8 mouse cellular contexts compared by ENCODE assay signal in the genomic region with DNA sequence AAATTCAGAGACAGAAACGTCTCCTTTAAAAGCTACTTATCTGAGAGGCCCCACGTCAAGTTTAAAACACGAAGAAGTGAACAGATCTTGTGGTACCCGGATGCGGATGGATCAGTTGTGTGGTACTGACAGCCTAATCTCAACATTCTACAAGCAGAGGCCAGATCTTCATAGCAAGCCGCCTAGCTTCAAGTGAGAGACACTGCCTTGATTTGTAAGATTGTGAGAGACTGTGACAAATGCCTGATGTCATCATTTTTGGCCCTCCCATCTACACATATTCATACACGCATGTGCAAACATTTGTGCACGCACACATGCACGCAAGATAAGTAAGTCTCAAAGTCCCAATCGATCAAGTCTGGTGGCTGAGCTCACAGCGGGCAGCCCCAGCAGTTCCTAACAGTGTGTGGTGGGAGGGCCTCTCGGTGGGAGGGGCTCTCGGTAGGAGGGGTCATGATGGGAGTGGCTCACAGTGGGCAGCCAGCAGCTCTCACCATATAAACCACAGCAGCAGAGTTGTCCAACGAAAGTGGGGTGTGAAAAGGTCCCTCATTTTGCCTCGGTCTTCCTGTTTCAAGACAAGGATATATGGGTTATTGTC. TPM values are rescaled to one million over a fixed set of nuclear protein-coding genes. Genes with fewer than 3 reads are reported as not detected.
DNase-seq lines count a peak whose midpoint lies in the region; ATAC-seq and TF ChIP-seq lines count a peak whose summit lies in the region.

No protein-coding gene starts in this region.

- WGBS in heart, embryonic 11.5 days (ENCODE audit: insufficient replicate concordance): 15% methylated on average over 15 of the region's 15 CpGs
- WGBS in embryonic facial prominence, embryonic 15.5 days: 21% methylated on average over 15 of the region's 15 CpGs

- no peaks in the 10 kb centered on the region for H3K27me3 ChIP-seq in heart, embryonic 11.5 days (ENCODE audit: control insufficient read depth, insufficient read depth, low read length)
- no peaks in the 10 kb centered on the region for H3K27me3 ChIP-seq in MEL (ENCODE audit: control insufficient read depth in 1 of 2, insufficient read depth in 2 of 2, low read length in 2 of 2)
- no peaks in the 10 kb centered on the region for H3K27me3 ChIP-seq in embryonic facial prominence, embryonic 15.5 days

- H3K4me1 ChIP-seq in heart, embryonic 11.5 days (ENCODE audit: control insufficient read depth, insufficient read depth, low read length): peaks cover 19% of the 10 kb centered on the region
- H3K4me1 ChIP-seq in MEL (ENCODE audit: control insufficient read depth in 1 of 2, insufficient read depth in 2 of 2, low read length in 2 of 2): no peaks in the 10 kb centered on the region
- no peaks in the 10 kb centered on the region for H3K4me1 ChIP-seq in embryonic facial prominence, embryonic 15.5 days

- TF ChIP-seq CTCF in MEL (IDR thresholded peaks at IDR 0.05 in 2 of 3, conservative IDR thresholded peaks at IDR 0.05 in 1 of 3; ENCODE audit: control insufficient read depth in 1 of 3, insufficient read depth in 1 of 3, low read depth in 2 of 3, low read length in 3 of 3, poor library complexity in 1 of 3, severe bottlenecking in 1 of 3): no peak

- H3K27ac ChIP-seq in heart, embryonic 11.5 days (ENCODE audit: low read depth, low read length): no peak overlapping the region; the same call in 1 of the 2 replicates
- no peak overlapping the region for H3K27ac ChIP-seq in MEL (ENCODE audit: control insufficient read depth, low read depth, low read length)
- H3K27ac ChIP-seq in embryonic facial prominence, embryonic 15.5 days (replicated peaks): no peak overlapping the region

- H3K36me3 ChIP-seq in heart, embryonic 11.5 days (ENCODE audit: control insufficient read depth, insufficient read depth, low read length): no peaks in the 10 kb centered on the region
- no peaks in the 10 kb centered on the region for H3K36me3 ChIP-seq in MEL (ENCODE audit: control insufficient read depth in 1 of 2, insufficient read depth in 2 of 2, low read length in 2 of 2)
- no peaks in the 10 kb centered on the region for H3K36me3 ChIP-seq in embryonic facial prominence, embryonic 15.5 days

- TF ChIP-seq EP300 in MEL (IDR thresholded peaks at IDR 0.05; ENCODE audit: low read depth in 1 of 2, low read length in 2 of 2): no peak

- H3K79me2 ChIP-seq in MEL (ENCODE audit: control insufficient read depth, insufficient read depth, low read length, poor library complexity): no peaks in the 10 kb centered on the region

- H3K9ac ChIP-seq in heart, embryonic 11.5 days (ENCODE audit: low read depth, low read length): no peak overlapping the region
- no peak overlapping the region for H3K9ac ChIP-seq in MEL (ENCODE audit: control insufficient read depth, low read depth, low read length, poor library complexity, severe bottlenecking)
- H3K9ac ChIP-seq in embryonic facial prominence, embryonic 15.5 days: no peak overlapping the region

- H3K4me2 ChIP-seq in heart, embryonic 11.5 days: peak overlapping the region; percentile 47; the same call in 1 of the 2 replicates
- 0 out of 2 replicates have a peak overlapping the region, but pooled peaks have one; percentile 19 for H3K4me2 ChIP-seq in embryonic facial prominence, embryonic 15.5 days (replicated peaks)

- DNase-seq in heart, adult 8-10 months (ENCODE audit: low spot score): no peak
- DNase-seq in MEL (ENCODE audit: low read depth, low spot score): peak; percentile 57
- DNase-seq in kidney, postnatal 14 days: peak; percentile 64
- DNase-seq in lung, postnatal 36 days: peak; percentile 68
- no peak for DNase-seq in cerebellum, adult 8-10 months
- no peak for DNase-seq in right cerebral cortex, postnatal 10 days (ENCODE audit: low spot score in 2 of 2)

- no peak for TF ChIP-seq POLR2A in MEL (IDR thresholded peaks at IDR 0.05; ENCODE audit: control insufficient read depth in 1 of 2, insufficient read depth in 1 of 2, low read depth in 1 of 2, low read length in 2 of 2, poor library complexity in 1 of 2)

- no peak overlapping the region for H3K4me3 ChIP-seq in heart, embryonic 11.5 days (ENCODE audit: low read depth, low read length)
- no peak overlapping the region for H3K4me3 ChIP-seq in MEL (ENCODE audit: control insufficient read depth in 1 of 2, insufficient read depth in 1 of 2, low read depth in 2 of 2, low read length in 2 of 2)
- H3K4me3 ChIP-seq in embryonic facial prominence, embryonic 15.5 days (replicated peaks): no peak overlapping the region

- TF ChIP-seq RAD21 in MEL (IDR thresholded peaks at IDR 0.05; ENCODE audit: low read depth, low read length): no peak

- no peak; the same call in 1 of the 2 replicates for ATAC-seq in heart, embryonic 11.5 days (replicated peaks; ENCODE audit: insufficient number of reproducible peaks, low FRiP score, low TSS enrichment)
- 0 out of 2 replicates have a peak, but pooled peaks have one; percentile 51 for ATAC-seq in embryonic facial prominence, embryonic 15.5 days (ENCODE audit: insufficient number of reproducible peaks, low FRiP score, low TSS enrichment, low read depth)

- H3K9me3 ChIP-seq in heart, embryonic 11.5 days (replicated peaks; ENCODE audit: control insufficient read depth, low read length): no peaks in the 10 kb centered on the region
- no peaks in the 10 kb centered on the region for H3K9me3 ChIP-seq in MEL (replicated peaks; ENCODE audit: insufficient read depth, low read length)
- no peaks in the 10 kb centered on the region for H3K9me3 ChIP-seq in embryonic facial prominence, embryonic 15.5 days (replicated peaks)

TF ChIP-seq in MEL, 35 proteins besides CTCF, POLR2A, EP300 and RAD21:
- no peak for TF ChIP-seq GABPA (IDR thresholded peaks at IDR 0.05; ENCODE audit: low read depth, low read length)
- no peak for TF ChIP-seq CHD1 (IDR thresholded peaks at IDR 0.05; ENCODE audit: low read depth, low read length)
- TF ChIP-seq NRF1 (IDR thresholded peaks at IDR 0.05; ENCODE audit: insufficient read depth, low read depth, low read length, poor library complexity, severe bottlenecking): no peak
- no peak for TF ChIP-seq ETS1 (IDR thresholded peaks at IDR 0.05; ENCODE audit: low read depth, low read length)
- no peak for TF ChIP-seq ZKSCAN1 (IDR thresholded peaks at IDR 0.05; ENCODE audit: low read depth, low read length)
- no peak for TF ChIP-seq MAX (IDR thresholded peaks at IDR 0.05; ENCODE audit: low read length)
- no peak for TF ChIP-seq TAL1 (IDR thresholded peaks at IDR 0.05; ENCODE audit: low read length)
- TF ChIP-seq USF2 (IDR thresholded peaks at IDR 0.05; ENCODE audit: borderline replicate concordance in 1 of 2, insufficient read depth in 1 of 2, low read depth in 1 of 2, low read length in 2 of 2): no peak
- no peak for TF ChIP-seq MXI1 (IDR thresholded peaks at IDR 0.05; ENCODE audit: low read depth, low read length)
- TF ChIP-seq ZNF384 (IDR thresholded peaks at IDR 0.05; ENCODE audit: low read depth, low read length): no peak
- TF ChIP-seq SIN3A (IDR thresholded peaks at IDR 0.05; ENCODE audit: low read length): no peak
- TF ChIP-seq BHLHE40 (IDR thresholded peaks at IDR 0.05; ENCODE audit: borderline replicate concordance, low read depth, low read length): no peak

RNA-seq across cellular contexts. Expression of gene Usp30, which starts 23.8 kb away (rescaled TPM):
- 6.7 and 8.2 TPM in 2 replicates for polyA plus RNA-seq in heart, embryonic 11.5 days (2014; fragmentation: Nextera tagmentation; extraction: Ambion mirVana)
- 10 to 100 TPM in 3 of 4 experiments, 1 to 10 TPM in 1; 9.6 to 13.2 (median 12.0) TPM for total RNA-seq in heart, adult 8-10 months (2022)
- total RNA-seq in MEL (2012; rRNA removed): 11.9 and 12.8 TPM in 2 replicates
- 10 to 100 TPM in 1 of 2 experiments, not detected in 1; 21.1 TPM for polyA plus RNA-seq in MEL (2012; ENCODE audit: insufficient read depth in 1 of 2, insufficient read length in 2 of 2, low read depth in 1 of 2, low replicate concordance in 2 of 2, missing spikeins in 1 of 2)
- polyA plus RNA-seq in embryonic facial prominence, embryonic 15.5 days (2015; fragmentation: Nextera tagmentation; extraction: Ambion mirVana): 12.6 and 12.7 TPM in 2 replicates

RNA-seq across cellular contexts. Expression of gene Dao, which starts 37.9 kb away (rescaled TPM):
- not detected in 2 replicates for polyA plus RNA-seq in heart, embryonic 11.5 days (2014; fragmentation: Nextera tagmentation; extraction: Ambion mirVana)
- not detected for total RNA-seq in heart, adult 8-10 months (2022)
- total RNA-seq in MEL (2012; rRNA removed): not detected in 2 replicates
- polyA plus RNA-seq in MEL (2012; ENCODE audit: insufficient read depth in 1 of 2, insufficient read length in 2 of 2, low read depth in 1 of 2, low replicate concordance in 2 of 2, missing spikeins in 1 of 2): under 1 TPM in 1 of 2 experiments, not detected in 1; 0.04 TPM
- polyA plus RNA-seq in embryonic facial prominence, embryonic 15.5 days (2015; fragmentation: Nextera tagmentation; extraction: Ambion mirVana): not detected in 2 replicates

RNA-seq across cellular contexts. Expression of gene Ssh1, which starts 47.7 kb away (rescaled TPM):
- 18.2 and 35.8 TPM in 2 replicates for polyA plus RNA-seq in heart, embryonic 11.5 days (2014; fragmentation: Nextera tagmentation; extraction: Ambion mirVana)
- 10 to 100 TPM; 12.3 to 16.8 (median 13.4) TPM for total RNA-seq in heart, adult 8-10 months (2022)
- 2.3 and 4.0 TPM in 2 replicates for total RNA-seq in MEL (2012; rRNA removed)
- polyA plus RNA-seq in MEL (2012; ENCODE audit: insufficient read depth in 1 of 2, insufficient read length in 2 of 2, low read depth in 1 of 2, low replicate concordance in 2 of 2, missing spikeins in 1 of 2): 1 to 10 TPM in 1 of 2 experiments, not detected in 1; 6.8 TPM
- polyA plus RNA-seq in embryonic facial prominence, embryonic 15.5 days (2015; fragmentation: Nextera tagmentation; extraction: Ambion mirVana): 10.7 and 12.8 TPM in 2 replicates

RNA-seq across cellular contexts. Expression of gene Svop, which starts 49.9 kb away (rescaled TPM):
- polyA plus RNA-seq in heart, embryonic 11.5 days (2014; fragmentation: Nextera tagmentation; extraction: Ambion mirVana): 0.24 TPM in 1 of 2 replicates, not detected in the other
- total RNA-seq in heart, adult 8-10 months (2022): not detected
- total RNA-seq in MEL (2012; rRNA removed): not detected in 2 replicates
- polyA plus RNA-seq in MEL (2012; ENCODE audit: insufficient read depth in 1 of 2, insufficient read length in 2 of 2, low read depth in 1 of 2, low replicate concordance in 2 of 2, missing spikeins in 1 of 2): not detected
- 0.38 and 0.48 TPM in 2 replicates for polyA plus RNA-seq in embryonic facial prominence, embryonic 15.5 days (2015; fragmentation: Nextera tagmentation; extraction: Ambion mirVana)

Comparison
In these comparisons a context has a peak if more than half of its experiments do, and no peak if none do; other contexts are left out.
1. DNase-seq: peak in MEL (single experiment), kidney, postnatal 14 days (single experiment) and lung, postnatal 36 days (single experiment); none in heart, adult 8-10 months (single experiment), cerebellum, adult 8-10 months (single experiment) and right cerebral cortex, postnatal 10 days (0 of 2).